Mouse (Mus musculus) hindbrain, embryonic 11.5 days (tissue): Measurements from ENCODE around the gene Setd6. TPM values are rescaled to one million over a fixed set of nuclear protein-coding genes. Genes with fewer than 3 reads are reported as not detected.

Source experiments
- ATAC-seq: fragments of 200-750 bp; cut with Nextera tagmentation; 2 replicates; pipeline ENCODE4 v1.8.0; 2017; ENCODE audit warnings: mild to moderate bottlenecking, moderate TSS enrichment, moderate library complexity; ENCODE audit not compliant: low FRiP score
- DNase-seq: peaks from one replicate; pipeline ENCODE4 v3.0.0-alpha.2; 2015; ENCODE audit warnings: low spot score
- H3K27ac ChIP-seq: fragments of 300-500 bp; sonication (generic); 2 replicates; pipeline ENCODE4 v1.5.1; 2014; ENCODE audit warnings: mild to moderate bottlenecking, low read depth, low read length
- H3K27me3 ChIP-seq: fragments of 300-500 bp; sonication (generic); 2 replicates; pipeline ENCODE4 v1.6.1; 2014; ENCODE audit warnings: mild to moderate bottlenecking, low read length, moderate library complexity, mixed read lengths; ENCODE audit not compliant: control insufficient read depth, insufficient read depth
- H3K36me3 ChIP-seq: fragments of 300-500 bp; sonication (generic); 2 replicates; pipeline ENCODE4 v1.6.1; 2014; ENCODE audit warnings: mild to moderate bottlenecking, low read length, moderate library complexity, mixed read lengths; ENCODE audit not compliant: control insufficient read depth, insufficient read depth
- H3K4me1 ChIP-seq: fragments of 300-500 bp; sonication (generic); replicated peaks from 2 replicates; pipeline ENCODE4 v1.6.1; 2014; ENCODE audit warnings: low read length, mixed read lengths; ENCODE audit not compliant: control insufficient read depth, insufficient read depth
- H3K4me2 ChIP-seq: fragments of 300-500 bp; sonication (generic); replicated peaks from 2 replicates; pipeline ENCODE4 v1.6.1; 2014; ENCODE audit warnings: mild to moderate bottlenecking, low read depth, low read length
- H3K4me3 ChIP-seq: fragments of 300-500 bp; sonication (generic); 2 replicates; pipeline ENCODE4 v1.5.1; 2014; ENCODE audit warnings: low read depth, low read length
- H3K9ac ChIP-seq: fragments of 300-500 bp; sonication (generic); 2 replicates; pipeline ENCODE4 v1.6.1; 2014; ENCODE audit warnings: low read depth, low read length
- H3K9me3 ChIP-seq: fragments of 300-500 bp; sonication (generic); 2 replicates; pipeline ENCODE4 v1.6.1; 2016; ENCODE audit warnings: low read length; ENCODE audit not compliant: control insufficient read depth
- whole genome bisulfite sequencing: fragments of 180-500 bp; shearing (Covaris S2); extraction: QIAGEN DNeasy Blood & Tissue Kit; methylation state at CpG from one replicate; pipeline ENCODE4 v1.1.7; 2014; 5-methylcytosine and 5-hydroxymethylcytosine counted together
- polyA plus RNA-seq: library from polyadenylated mRNA; unstranded; fragments of >200 nt; fragmentation: Nextera tagmentation; extraction: Ambion mirVana; gene quantifications from 2 replicates; pipeline ENCODE4 v1.2.1, GENCODE M21; 2014

Setd6 gene
- polyA plus RNA-seq, 1 experiment from 2014 or later: 18.2 TPM

DNA sequence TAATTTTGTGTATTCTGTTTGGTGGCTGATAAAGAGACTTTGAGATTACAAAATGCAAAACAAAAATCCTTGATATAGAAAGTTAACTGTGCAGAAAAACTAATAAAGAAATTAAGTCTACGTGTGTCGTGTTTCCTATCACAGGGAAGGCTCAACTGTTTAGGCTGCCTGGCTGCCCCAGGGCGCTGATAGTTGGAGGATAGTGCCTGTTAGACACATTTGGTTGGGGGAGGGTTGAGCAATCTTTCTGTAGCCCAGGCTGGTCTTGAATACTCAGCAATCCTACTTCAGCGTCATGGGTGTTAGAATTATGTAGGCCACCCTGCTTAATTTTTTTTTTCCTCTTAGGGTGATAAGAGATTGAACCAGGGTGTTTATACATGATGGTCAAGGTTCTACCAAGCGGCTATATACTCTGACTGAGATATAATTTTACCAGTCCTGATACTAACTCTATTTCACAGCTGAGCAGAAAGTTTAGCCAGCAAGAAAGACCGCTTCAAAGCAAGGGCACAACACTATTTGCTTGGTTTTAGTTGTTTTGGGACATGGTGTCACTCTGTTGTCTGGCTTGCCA is 756 bp upstream of the Setd6 start:
- 91% methylated on average over 6 of the region's 6 CpGs for WGBS
- H3K4me3 ChIP-seq: peak overlapping the region; percentile 80
- no peak for DNase-seq

DNA sequence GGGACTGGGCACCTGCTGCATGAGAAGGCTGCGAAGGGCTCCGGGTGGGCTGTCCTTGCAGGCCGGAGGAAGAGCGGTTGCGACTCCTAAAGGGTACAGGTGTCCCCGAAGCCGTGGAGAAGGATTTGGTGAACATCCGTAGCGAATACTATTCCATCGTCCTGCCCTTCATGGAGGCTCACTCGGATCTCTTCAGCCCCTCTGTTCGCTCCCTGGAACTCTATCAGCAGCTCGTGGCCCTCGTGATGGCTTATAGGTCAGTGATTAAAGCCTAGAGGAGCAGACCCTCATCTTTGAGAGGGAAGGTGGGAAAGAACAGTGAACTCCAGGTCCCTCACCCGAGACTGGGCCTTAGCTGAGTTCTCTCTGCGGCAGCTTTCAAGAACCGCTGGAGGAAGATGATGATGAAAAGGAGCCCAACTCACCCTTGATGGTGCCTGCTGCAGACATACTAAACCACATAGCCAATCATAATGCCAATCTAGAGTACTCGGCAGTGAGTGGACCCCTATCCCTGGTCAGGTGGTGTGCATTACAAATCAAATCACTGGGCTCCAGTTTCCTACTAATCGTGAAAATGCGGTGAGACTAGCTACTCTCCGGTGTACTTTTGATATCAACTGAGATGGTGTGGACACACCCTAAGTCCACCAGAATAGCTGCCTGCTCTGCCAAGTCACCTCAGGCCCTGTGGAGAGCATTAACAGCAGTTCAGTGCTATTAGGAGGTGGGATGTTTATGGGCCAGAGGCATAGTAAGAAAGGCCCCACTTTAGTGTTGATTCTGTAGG is 1.1 kb downstream of the Setd6 start:
- Histone ChIP-seq H3K4me3 (peak overlapping the region; percentile 80), H3K9ac (peak overlapping the region; percentile 76), H3K4me2 (peak overlapping the region; percentile 97), H3K27ac (0 out of 2 replicates have a peak overlapping the region, but pooled peaks have one; percentile 17), H3K9me3 (no peaks in the 10 kb centered on the region), H3K36me3 (peaks cover 3% of the 10 kb centered on the region; the same call in 1 of the 2 replicates), H3K4me1 (peaks cover 5% of the 10 kb centered on the region), H3K27me3 (no peaks in the 10 kb centered on the region)
- 22% methylated on average over 21 of the region's 21 CpGs for WGBS
- peak; percentile 41 for DNase-seq
- no peak; the same call in 1 of the 2 replicates for ATAC-seq

More for the DNA sequence above, 756 bp upstream of the Setd6 start:
- H3K27ac ChIP-seq: no peak overlapping the region
- ATAC-seq: no peak
- H3K9me3 ChIP-seq: no peaks in the 10 kb centered on the region
- H3K4me1 ChIP-seq: peaks cover 5% of the 10 kb centered on the region
- no peaks in the 10 kb centered on the region for H3K36me3 ChIP-seq
- H3K27me3 ChIP-seq: no peaks in the 10 kb centered on the region
- H3K4me2 ChIP-seq: peak overlapping the region; percentile 97
- H3K9ac ChIP-seq: no peak overlapping the region

DNA sequence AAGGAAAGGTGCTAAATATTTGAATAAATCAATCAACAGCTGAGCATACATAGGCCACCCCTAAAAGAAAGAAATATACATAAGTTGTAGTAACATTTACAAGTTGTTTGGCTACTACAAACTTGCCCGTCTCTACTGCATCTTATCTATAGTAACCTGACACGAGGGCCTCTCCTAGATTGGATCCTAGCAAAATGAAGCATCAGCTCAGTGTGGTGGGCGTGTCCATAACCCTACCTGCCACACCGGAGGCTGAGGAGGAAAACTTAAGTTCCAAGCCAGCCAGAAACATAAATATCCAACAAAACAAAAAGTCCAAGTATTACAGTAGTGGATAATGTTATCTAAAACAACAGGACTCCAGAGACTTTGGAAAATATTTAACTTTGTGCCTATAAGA is 11.9 kb downstream of the Setd6 start:
- no peak overlapping the region for H3K4me3 ChIP-seq
- H3K9ac ChIP-seq: no peak overlapping the region
- H3K27ac ChIP-seq: no peak overlapping the region
- H3K9me3 ChIP-seq: no peaks in the 10 kb centered on the region
- 88% methylated on average over 4 of the region's 4 CpGs for WGBS
- no peak for DNase-seq
- peaks cover 10% of the 10 kb centered on the region; the same call in 1 of the 2 replicates for H3K36me3 ChIP-seq
- no peak overlapping the region for H3K4me2 ChIP-seq
- H3K4me1 ChIP-seq: no peaks in the 10 kb centered on the region
- ATAC-seq: no peak
- no peaks in the 10 kb centered on the region for H3K27me3 ChIP-seq

DNA sequence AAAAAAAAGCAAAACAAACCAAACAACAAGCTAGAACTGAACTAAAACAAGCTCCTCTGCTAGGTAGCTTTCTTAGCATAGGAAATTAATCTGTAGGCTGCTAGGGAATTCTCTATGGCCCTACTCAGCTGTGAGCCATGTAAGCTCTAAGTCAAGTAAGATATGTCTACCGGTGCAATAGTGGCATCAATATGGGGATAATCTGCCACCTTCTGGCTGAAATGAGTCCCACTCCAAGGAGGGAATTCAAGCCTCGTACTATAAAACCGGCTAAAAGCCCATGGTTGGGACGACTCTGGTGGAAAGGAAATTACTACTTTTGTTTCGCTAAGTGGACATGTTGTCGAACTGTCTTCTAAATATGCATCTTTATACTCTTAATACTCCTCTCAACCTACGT is 22.9 kb downstream of the Setd6 start:
- Histone ChIP-seq H3K9ac (no peak overlapping the region), H3K9me3 (no peaks in the 10 kb centered on the region), H3K4me3 (no peak overlapping the region), H3K4me1 (no peaks in the 10 kb centered on the region), H3K4me2 (no peak overlapping the region), H3K27ac (no peak overlapping the region), H3K27me3 (no peaks in the 10 kb centered on the region), H3K36me3 (peaks cover 27% of the 10 kb centered on the region)
- DNase-seq: no peak
- 88% methylated on average over 7 of the region's 7 CpGs for WGBS
- ATAC-seq: no peak

DNA sequence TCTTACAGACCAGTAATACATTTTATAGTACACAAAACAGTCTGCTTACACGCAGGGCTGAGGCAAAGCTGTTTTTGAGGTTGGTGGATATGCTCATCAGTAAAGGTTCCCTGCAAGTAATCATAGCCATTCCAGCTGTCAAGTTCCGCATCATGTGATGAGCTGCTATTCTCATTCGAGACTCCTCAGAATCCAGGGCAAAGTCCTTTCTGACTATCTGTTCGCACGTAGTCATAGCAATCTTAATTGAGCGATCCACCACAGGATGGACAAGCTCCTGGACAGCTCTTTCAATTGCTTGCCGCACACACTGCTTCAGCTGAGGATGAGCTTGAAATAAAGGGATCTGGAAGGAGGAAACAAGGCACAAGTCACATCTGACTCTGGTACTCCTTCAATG is 26.1 kb downstream of the Setd6 start:
- Histone ChIP-seq H3K36me3 (peaks cover 32% of the 10 kb centered on the region), H3K4me3 (no peak overlapping the region), H3K4me1 (no peaks in the 10 kb centered on the region), H3K27ac (no peak overlapping the region), H3K4me2 (no peak overlapping the region), H3K9me3 (no peaks in the 10 kb centered on the region), H3K27me3 (no peaks in the 10 kb centered on the region), H3K9ac (no peak overlapping the region)
- DNase-seq (no peak), ATAC-seq (no peak)
- WGBS: 93% methylated on average over 7 of the region's 7 CpGs

DNA sequence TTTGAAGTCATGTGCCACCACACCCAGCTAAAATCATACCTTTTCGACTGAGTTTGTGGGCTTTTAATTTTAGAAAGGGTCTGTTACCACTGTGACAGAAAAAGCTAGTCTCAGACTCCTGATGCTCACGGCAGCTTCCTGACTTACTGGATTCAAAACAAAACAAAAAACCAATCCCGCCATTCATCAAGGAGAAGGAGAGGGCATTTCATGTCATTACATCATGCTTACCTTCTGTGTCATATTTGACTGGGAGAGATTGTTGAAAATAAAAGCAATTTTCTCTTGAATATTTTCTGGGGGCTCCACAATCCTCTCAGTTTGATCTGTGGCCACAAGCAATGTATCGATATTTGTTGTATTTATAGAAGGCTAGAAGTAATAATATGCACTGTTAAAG is 32.3 kb downstream of the Setd6 start:
- Histone ChIP-seq H3K4me1 (no peaks in the 10 kb centered on the region), H3K4me2 (no peak overlapping the region), H3K4me3 (no peak overlapping the region), H3K36me3 (peaks cover 20% of the 10 kb centered on the region; the same call in 1 of the 2 replicates), H3K27ac (no peak overlapping the region), H3K9me3 (no peaks in the 10 kb centered on the region), H3K27me3 (no peaks in the 10 kb centered on the region), H3K9ac (no peak overlapping the region)
- WGBS: 93% methylated on average over 4 of the region's 4 CpGs
- DNase-seq (no peak), ATAC-seq (no peak)

DNA sequence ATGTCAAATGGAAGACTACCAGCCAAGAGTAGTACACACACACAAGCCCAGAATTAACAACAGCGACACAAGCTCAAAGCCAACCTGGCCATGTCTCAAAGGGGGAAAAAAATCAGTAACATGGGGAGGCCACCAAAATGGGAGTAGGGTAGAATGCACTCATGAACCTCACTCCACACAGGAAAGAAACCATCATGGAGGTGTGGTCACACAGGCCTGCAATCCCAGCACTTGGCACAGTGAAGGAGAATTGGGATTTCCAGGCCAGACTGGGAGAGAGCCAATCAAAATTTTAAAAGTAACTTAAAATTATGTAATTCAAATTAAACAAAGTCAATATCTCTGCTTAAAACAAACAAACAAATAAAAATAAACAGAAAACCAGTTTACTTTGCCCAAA is 36.2 kb downstream of the Setd6 start:
- ATAC-seq: no peak
- no peaks in the 10 kb centered on the region for H3K9me3 ChIP-seq
- H3K27me3 ChIP-seq: no peaks in the 10 kb centered on the region
- no peak overlapping the region for H3K4me3 ChIP-seq
- H3K4me1 ChIP-seq: no peaks in the 10 kb centered on the region
- H3K4me2 ChIP-seq: no peak overlapping the region
- H3K36me3 ChIP-seq: peaks cover 8% of the 10 kb centered on the region; the same call in 1 of the 2 replicates
- no peak overlapping the region for H3K27ac ChIP-seq
- WGBS: 97% methylated on average over 1 of the region's 1 CpGs
- no peak for DNase-seq
- H3K9ac ChIP-seq: no peak overlapping the region

DNA sequence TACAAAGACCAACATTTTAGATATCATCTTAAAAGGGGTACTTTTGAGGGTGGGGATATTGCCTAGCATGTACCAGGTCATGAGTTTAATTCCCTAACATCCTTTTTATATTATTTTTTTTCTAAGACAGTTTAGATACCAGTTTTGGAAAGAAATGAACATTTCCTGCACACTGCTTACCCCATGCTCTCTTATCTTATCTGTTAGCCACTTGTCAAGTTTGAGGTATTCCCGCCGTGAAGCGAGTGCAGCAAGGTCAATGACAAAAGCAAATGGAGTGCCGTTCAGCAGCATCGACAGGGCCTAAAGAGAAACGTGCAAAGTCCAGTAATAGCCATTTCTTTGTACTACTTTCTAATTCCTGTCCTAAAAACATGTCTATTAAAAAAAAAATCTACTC is 44.6 kb downstream of the Setd6 start:
- Histone ChIP-seq H3K36me3 (peaks cover 12% of the 10 kb centered on the region), H3K4me1 (no peaks in the 10 kb centered on the region), H3K27me3 (no peaks in the 10 kb centered on the region), H3K9me3 (no peaks in the 10 kb centered on the region), H3K27ac (no peak overlapping the region), H3K4me3 (no peak overlapping the region), H3K9ac (no peak overlapping the region), H3K4me2 (no peak overlapping the region)
- no peak for DNase-seq
- no peak for ATAC-seq
- 93% methylated on average over 6 of the region's 6 CpGs for WGBS

DNA sequence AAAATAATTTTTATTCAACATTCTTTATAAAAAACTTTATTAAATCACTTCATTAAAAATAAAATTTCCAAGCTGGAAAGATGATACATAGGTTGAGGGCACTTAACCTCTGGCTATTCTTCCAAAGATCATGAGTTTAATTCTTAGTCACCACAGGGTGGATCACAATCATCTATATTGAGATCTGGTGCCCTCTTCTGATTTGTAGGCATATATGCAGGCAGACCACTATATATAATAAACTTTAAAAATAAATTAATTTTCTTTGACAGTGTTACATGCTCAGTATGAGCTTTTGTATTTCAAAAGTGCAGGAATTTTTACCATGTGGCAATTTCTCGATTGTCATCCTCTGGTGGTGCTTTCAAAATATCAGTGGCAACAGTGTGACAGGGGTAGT is 48.5 kb downstream of the Setd6 start:
- H3K4me2 ChIP-seq: no peak overlapping the region
- peaks cover 19% of the 10 kb centered on the region for H3K36me3 ChIP-seq
- 89% methylated on average over 1 of the region's 1 CpGs for WGBS
- no peaks in the 10 kb centered on the region for H3K27me3 ChIP-seq
- H3K9ac ChIP-seq: no peak overlapping the region
- H3K4me1 ChIP-seq: no peaks in the 10 kb centered on the region
- no peak overlapping the region for H3K27ac ChIP-seq
- H3K4me3 ChIP-seq: no peak overlapping the region
- no peak for ATAC-seq
- no peaks in the 10 kb centered on the region for H3K9me3 ChIP-seq
- DNase-seq: no peak
